Mouse (Mus musculus) lung, postnatal 10 days (tissue): ENCODE measurements at regions not wholly inside any gene's neighbourhood (a gene's known extent, or its start where the extent isn't known, plus 50 kb on each side); places are given as distances from the start of the nearest gene placed in this dataset.
A peak's percentile ranks its signal among the peaks of the same experiment; 100 is the strongest.
"Not testable (repeated sequence)": the region's sequence is repeated elsewhere in the genome, so short reads cannot be mapped to it uniquely, and the experiment has no call there.

Experiments
- DNase-seq: peaks from one replicate; pipeline ENCODE4 v3.0.0; 2021

GRCm38 (mm10) chr8:97234551-97235107 lies 1346.3 kb upstream of the Got2 start:
- DNase-seq: peak; percentile 16

- no peak for DNase-seq
Observed at GRCm38 (mm10) chr8:97232619-97233376, 1344.5 kb upstream of the Got2 start.

GRCm38 (mm10) chr8:97231652-97232051 lies 1343.3 kb upstream of the Got2 start:
- no peak for DNase-seq

- DNase-seq: no peak
Observed at GRCm38 (mm10) chr8:97191806-97192205, 1303.5 kb upstream of the Got2 start.

- DNase-seq: not testable (repeated sequence)
Observed at GRCm38 (mm10) chr8:97183831-97184230, 1295.5 kb upstream of the Got2 start.

GRCm38 (mm10) chr8:97182456-97182855 lies 1294.1 kb upstream of the Got2 start:
- DNase-seq: not testable (repeated sequence)
